Mouse (Mus musculus): ENCODE data around the gene Pdcd6. TPM values are rescaled to one million over a fixed set of nuclear protein-coding genes. Genes with fewer than 3 reads are reported as not detected.

Pdcd6 gene
- total RNA-seq (2021): 10 to 100 TPM; 52.0 to 52.3 TPM

GRCm38 (mm10) chr13:74317170-74317849 lies at the start of gene Pdcd6:
TSS of gene Pdcd6 (minus strand) at chr13:74317580.
- peak; percentile 93 for DNase-seq

- DNase-seq: peak; percentile 76
These were observed 46.5 kb upstream of the Pdcd6 start, which contains the start of gene Lrrc14b for GRCm38 (mm10) chr13:74363859-74364235. TSS of gene Lrrc14b (minus strand) at chr13:74364005.

GRCm38 (mm10) chr13:74363176-74363858 lies 45.9 kb upstream of the Pdcd6 start:
- DNase-seq: no peak

- DNase-seq: no peak
These were observed 44.8 kb upstream of the Pdcd6 start for GRCm38 (mm10) chr13:74362218-74362617.

- DNase-seq: no peak
These were observed 39.1 kb upstream of the Pdcd6 start for GRCm38 (mm10) chr13:74356491-74356890.

- DNase-seq: peak; percentile 14
These were observed 33.1 kb upstream of the Pdcd6 start for GRCm38 (mm10) chr13:74350435-74350906.

- peak; percentile 97 for DNase-seq
These were observed 32.4 kb upstream of the Pdcd6 start, which contains the start of the genes Sdha and Ccdc127 for GRCm38 (mm10) chr13:74349566-74350434. TSS of gene Sdha (minus strand) at chr13:74350280. TSS of gene Ccdc127 (plus strand) at chr13:74350309.

- peak; percentile 62 for DNase-seq
These were observed 23.7 kb upstream of the Pdcd6 start for GRCm38 (mm10) chr13:74341036-74341435.

GRCm38 (mm10) chr13:74329321-74329720 lies 11.9 kb upstream of the Pdcd6 start:
- DNase-seq: no peak

GRCm38 (mm10) chr13:74316789-74317169 lies 601 bp downstream of the Pdcd6 start:
- DNase-seq: no peak

- DNase-seq: no peak
These were observed 994 bp downstream of the Pdcd6 start for GRCm38 (mm10) chr13:74316386-74316785.

- no peak for DNase-seq
These were observed 2.8 kb downstream of the Pdcd6 start for GRCm38 (mm10) chr13:74314616-74315015.

GRCm38 (mm10) chr13:74305780-74306179 lies 11.6 kb downstream of the Pdcd6 start:
- no peak for DNase-seq

GRCm38 (mm10) chr13:74305380-74305779 lies 12.0 kb downstream of the Pdcd6 start:
- DNase-seq: no peak

GRCm38 (mm10) chr13:74302050-74303037 lies 15.0 kb downstream of the Pdcd6 start:
- DNase-seq: no peak

- no peak for DNase-seq
These were observed 15.8 kb downstream of the Pdcd6 start for GRCm38 (mm10) chr13:74301607-74301984.

- DNase-seq: peak; percentile 83
These were observed 16.3 kb downstream of the Pdcd6 start for GRCm38 (mm10) chr13:74300925-74301606.

GRCm38 (mm10) chr13:74296376-74296775 lies 21.0 kb downstream of the Pdcd6 start:
- DNase-seq: no peak

GRCm38 (mm10) chr13:74292167-74292566 lies 25.2 kb downstream of the Pdcd6 start, which contains the start of gene Ahrr:
TSS of gene Ahrr (minus strand) at chr13:74292331.
- DNase-seq: peak; percentile 72

GRCm38 (mm10) chr13:74289646-74290045 lies 27.7 kb downstream of the Pdcd6 start:
- no peak for DNase-seq

- DNase-seq: no peak
These were observed 35.1 kb downstream of the Pdcd6 start for GRCm38 (mm10) chr13:74282299-74282698.

Data from heart, postnatal 4 days (tissue).